ENCODE assay signal across 8 mouse cellular contexts in the genomic region with DNA sequence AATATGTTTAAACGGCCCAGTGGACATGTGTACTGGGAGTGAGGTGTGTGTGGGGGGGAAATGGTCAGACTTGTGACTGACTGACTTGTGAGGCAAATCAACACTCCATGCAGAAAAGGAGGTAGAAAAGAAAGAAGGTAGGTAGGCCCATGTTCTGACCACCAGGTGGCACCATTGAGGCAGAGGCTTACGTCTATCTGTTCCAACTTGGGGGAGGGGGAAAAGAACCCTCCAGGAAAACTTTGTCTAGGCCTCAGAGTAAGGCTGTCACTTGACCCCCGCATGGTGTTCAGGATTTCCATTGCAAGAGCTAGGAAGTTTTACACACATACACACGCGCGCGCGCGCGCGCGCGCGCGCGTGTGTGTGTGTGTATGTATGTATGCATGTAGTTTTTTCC. TPM values are rescaled to one million over a fixed set of nuclear protein-coding genes. Genes with fewer than 3 reads are reported as not detected.
DNase-seq lines count a peak whose midpoint lies in the region; ATAC-seq lines count a peak whose summit lies in the region.

No protein-coding gene starts in this region.

- WGBS in hindbrain, embryonic 13.5 days, result 27% methylated on average over 16 of the region's 16 CpGs

- no peaks in the 10 kb centered on the region for H3K36me3 ChIP-seq in hindbrain, embryonic 13.5 days

- peaks cover 34% of the 10 kb centered on the region for H3K4me1 ChIP-seq in hindbrain, embryonic 13.5 days (replicated peaks)

- no peaks in the 10 kb centered on the region for H3K9me3 ChIP-seq in hindbrain, embryonic 13.5 days

- H3K4me2 ChIP-seq in hindbrain, embryonic 13.5 days, result peak overlapping the region; percentile 67

- peak; percentile 18 for ATAC-seq in hindbrain, embryonic 13.5 days (ENCODE audit: low FRiP score)

- H3K27ac ChIP-seq in hindbrain, embryonic 13.5 days, result no peak overlapping the region

- H3K9ac ChIP-seq in hindbrain, embryonic 13.5 days, result no peak overlapping the region

- H3K27me3 ChIP-seq in hindbrain, embryonic 13.5 days, result no peaks in the 10 kb centered on the region

- peak; percentile 90 for DNase-seq in R1 (ENCODE audit: low read depth, low spot score)
- peak; percentile 58 for DNase-seq in cerebellum, adult 9-11 months
- DNase-seq in frontal cortex, postnatal 10 days (ENCODE audit: low spot score in 2 of 2), result peak; percentile 47 to 64
- DNase-seq in layer of hippocampus, postnatal 36 days, result peak; percentile 40 to 49
- peak; percentile 92 for DNase-seq in lung, postnatal 36 days
- peak; percentile 61 for DNase-seq in right cerebral cortex, adult 18-20 months
- peak; percentile 81 for DNase-seq in urinary bladder, postnatal 14 days (ENCODE audit: low spot score)

- peak overlapping the region; percentile 76 for H3K4me3 ChIP-seq in hindbrain, embryonic 13.5 days

RNA-seq across cellular contexts. Expression of a gene that starts 1.8 kb away (rescaled TPM):
- polyA plus RNA-seq in hindbrain, embryonic 13.5 days (2015; fragmentation: Nextera tagmentation; extraction: Ambion mirVana), result 10.0 and 10.1 TPM in 2 replicates
- 10 to 100 TPM; 26.9 to 27.9 TPM for total RNA-seq in layer of hippocampus, postnatal 36 days (2021)

RNA-seq across cellular contexts. Expression of a gene that starts 54.7 kb away (rescaled TPM):
- polyA plus RNA-seq in hindbrain, embryonic 13.5 days (2015; fragmentation: Nextera tagmentation; extraction: Ambion mirVana), result not detected in 2 replicates
- not detected for total RNA-seq in layer of hippocampus, postnatal 36 days (2021)
